Mouse (Mus musculus) heart, adult 2 months (tissue): Measurements from ENCODE around the gene Tecta.

Experiments used
- CTCF ChIP-seq: fragments of 200-600 bp; IDR thresholded peaks from 2 replicates; pipeline ENCODE4 v1.8.1; 2022; ENCODE audit warnings: antibody characterized with exemption, mild to moderate bottlenecking, moderate library complexity
- EP300 ChIP-seq: fragments of 200-500 bp; IDR thresholded peaks from 2 replicates; pipeline ENCODE4 v1.6.1; 2011; ENCODE audit warnings: low read depth, low read length, control low read depth; ENCODE audit not compliant: insufficient read depth
- POLR2A ChIP-seq: fragments of 200-500 bp; IDR thresholded peaks from 2 replicates; pipeline ENCODE4 v1.6.1; 2011; ENCODE audit warnings: mild to moderate bottlenecking, low read depth, low read length, control low read depth; ENCODE audit not compliant: insufficient read depth

DNA sequence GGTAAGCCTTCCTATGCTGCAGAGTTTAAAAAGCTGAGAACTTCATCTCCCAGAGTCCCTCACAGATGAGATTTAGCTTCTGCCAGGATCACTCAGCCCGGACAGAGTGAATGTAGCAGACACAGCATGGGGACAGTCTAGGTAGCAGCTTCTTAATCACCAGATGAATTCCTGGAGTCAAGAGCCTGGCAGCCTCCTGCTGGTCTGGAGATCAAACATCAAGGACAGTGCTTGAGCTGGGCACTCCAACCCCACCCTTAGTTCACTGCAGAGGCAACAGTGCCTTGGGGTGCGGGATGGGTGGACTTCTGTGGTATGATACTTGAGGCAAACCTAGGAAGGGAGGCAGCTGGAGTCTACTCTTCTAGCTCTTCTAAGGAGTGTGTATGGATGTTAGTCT lies 20.0 kb upstream of the Tecta start:
- TF ChIP-seq EP300 (no peak), POLR2A (no peak), CTCF (no peak)
